Mouse (Mus musculus): ENCODE results near the gene Trabd2b. TPM values are rescaled to one million over a fixed set of nuclear protein-coding genes. Genes with fewer than 3 reads are reported as not detected.

Trabd2b gene
- polyA plus RNA-seq, 1 experiment from 2014 or later, result 0.59 TPM

DNA sequence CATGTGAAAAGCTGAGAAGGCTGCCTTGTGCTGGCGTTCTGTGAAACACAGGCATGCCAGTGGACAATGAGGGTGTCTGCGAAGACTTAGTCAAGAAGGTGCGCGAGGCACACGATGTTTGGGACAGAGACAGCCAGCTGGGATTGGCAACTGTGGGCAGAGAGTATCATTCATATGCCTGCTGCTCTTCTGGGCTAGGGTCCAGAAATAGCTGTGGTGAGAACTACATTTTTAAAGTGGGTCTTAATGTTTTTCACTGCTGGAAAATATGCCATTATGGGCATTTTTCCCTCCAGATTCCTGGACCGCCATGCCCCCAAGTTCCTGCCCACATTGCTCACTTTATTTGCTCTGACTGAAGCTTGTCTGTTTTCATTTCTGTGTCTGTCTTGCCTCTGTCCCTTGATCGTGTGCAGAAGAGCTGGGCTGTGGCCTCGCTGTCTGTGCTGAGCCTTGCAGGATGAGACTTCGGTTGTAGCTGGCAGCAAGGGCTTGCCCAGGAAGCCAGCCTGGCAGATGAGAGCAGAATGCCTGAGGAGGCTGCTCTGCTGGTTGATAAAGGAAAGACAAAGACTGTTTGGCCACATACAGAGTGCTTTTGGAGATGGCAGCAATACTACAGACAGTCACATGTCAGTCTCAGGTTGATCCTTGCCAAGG lies 42.0 kb downstream of the Trabd2b start:
- no peak for ATAC-seq (ENCODE audit: insufficient number of reproducible peaks, insufficient read depth, low FRiP score, low TSS enrichment, low read depth)
- no peak overlapping the region for H3K4me3 ChIP-seq (replicated peaks)
- no peak overlapping the region for H3K4me2 ChIP-seq
- no peaks in the 10 kb centered on the region for H3K9me3 ChIP-seq
- no peaks in the 10 kb centered on the region for H3K36me3 ChIP-seq
- H3K4me1 ChIP-seq (replicated peaks), result no peaks in the 10 kb centered on the region
- 89% methylated on average over 9 of the region's 9 CpGs for WGBS
- H3K9ac ChIP-seq (replicated peaks), result no peak overlapping the region
- no peak overlapping the region for H3K27ac ChIP-seq
- H3K27me3 ChIP-seq, result no peaks in the 10 kb centered on the region

- no peak overlapping the region for H3K4me3 ChIP-seq (replicated peaks)
- WGBS, result 83% methylated on average over 3 of the region's 3 CpGs
- no peaks in the 10 kb centered on the region for H3K9me3 ChIP-seq
- no peak overlapping the region for H3K27ac ChIP-seq
- H3K36me3 ChIP-seq, result no peaks in the 10 kb centered on the region
- no peaks in the 10 kb centered on the region for H3K4me1 ChIP-seq (replicated peaks)
- ATAC-seq (ENCODE audit: insufficient number of reproducible peaks, insufficient read depth, low FRiP score, low TSS enrichment, low read depth), result no peak
- H3K27me3 ChIP-seq, result no peaks in the 10 kb centered on the region
- no peak overlapping the region for H3K4me2 ChIP-seq
- no peak overlapping the region for H3K9ac ChIP-seq (replicated peaks)
Observed at GRCm38 (mm10) chr4:114453101-114453500, 46.6 kb downstream of the Trabd2b start.

DNA sequence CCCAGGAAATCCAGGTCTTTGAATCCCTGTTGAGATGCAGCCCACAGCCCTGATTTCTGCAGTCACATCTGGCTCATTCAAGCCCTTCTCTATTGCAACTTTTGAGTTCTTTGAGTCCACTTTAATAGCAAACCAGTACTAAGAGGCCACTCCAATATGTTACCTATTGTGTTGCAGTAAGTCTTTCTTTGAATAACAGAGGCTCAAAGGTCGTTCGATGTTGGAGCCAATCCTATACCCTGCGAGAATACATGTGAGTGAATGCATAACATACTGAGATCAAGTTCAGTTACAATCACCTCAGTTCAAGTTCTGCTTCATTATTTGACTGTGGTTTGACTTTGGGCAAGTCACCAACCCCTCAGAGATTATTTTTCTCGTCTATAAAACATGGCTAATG lies 47.5 kb downstream of the Trabd2b start:
- H3K4me1 ChIP-seq (replicated peaks), result no peaks in the 10 kb centered on the region
- H3K27me3 ChIP-seq, result no peaks in the 10 kb centered on the region
- no peak overlapping the region for H3K4me2 ChIP-seq
- no peak overlapping the region for H3K27ac ChIP-seq
- ATAC-seq (ENCODE audit: insufficient number of reproducible peaks, insufficient read depth, low FRiP score, low TSS enrichment, low read depth), result no peak
- no peaks in the 10 kb centered on the region for H3K36me3 ChIP-seq
- H3K9me3 ChIP-seq, result no peaks in the 10 kb centered on the region
- H3K4me3 ChIP-seq (replicated peaks), result no peak overlapping the region
- WGBS, result 80% methylated on average over 4 of the region's 4 CpGs
- H3K9ac ChIP-seq (replicated peaks), result no peak overlapping the region

- H3K27me3 ChIP-seq, result no peaks in the 10 kb centered on the region
- H3K9me3 ChIP-seq, result no peaks in the 10 kb centered on the region
- no peak; the same call in 1 of the 2 replicates for ATAC-seq (ENCODE audit: insufficient number of reproducible peaks, insufficient read depth, low FRiP score, low TSS enrichment, low read depth)
- no peak overlapping the region for H3K9ac ChIP-seq (replicated peaks)
- no peak overlapping the region for H3K27ac ChIP-seq
- H3K4me2 ChIP-seq, result no peak overlapping the region
- H3K4me3 ChIP-seq (replicated peaks), result no peak overlapping the region
- H3K36me3 ChIP-seq, result no peaks in the 10 kb centered on the region
- 88% methylated on average over 3 of the region's 3 CpGs for WGBS
- no peaks in the 10 kb centered on the region for H3K4me1 ChIP-seq (replicated peaks)
Observed at GRCm38 (mm10) chr4:114454495-114455186, 48.1 kb downstream of the Trabd2b start.

DNA sequence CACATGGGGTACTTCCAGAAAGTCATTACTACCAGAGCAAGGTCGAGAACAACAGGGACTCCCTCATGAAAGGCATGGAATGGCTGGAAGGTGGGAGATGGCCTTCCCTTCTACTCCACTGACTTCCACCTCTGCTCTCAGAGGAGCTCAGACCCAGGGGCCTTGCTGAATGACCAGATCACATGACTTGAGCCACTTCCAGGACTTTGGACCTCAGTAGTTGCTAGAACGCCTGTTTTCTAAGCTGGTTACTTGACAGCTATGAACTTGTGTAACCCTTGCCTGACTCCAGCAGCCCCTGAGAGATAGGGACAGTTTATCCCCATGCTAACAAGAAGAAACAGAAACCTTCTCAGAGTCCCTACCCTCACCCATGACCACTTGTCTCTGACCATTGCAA lies 50.6 kb downstream of the Trabd2b start:
- H3K9ac ChIP-seq (replicated peaks), result no peak overlapping the region
- peaks cover 13% of the 10 kb centered on the region; the same call in 1 of the 2 replicates for H3K27me3 ChIP-seq
- H3K4me2 ChIP-seq, result no peak overlapping the region
- 81% methylated on average over 2 of the region's 2 CpGs for WGBS
- no peak overlapping the region for H3K27ac ChIP-seq
- H3K4me3 ChIP-seq (replicated peaks), result no peak overlapping the region
- H3K36me3 ChIP-seq, result no peaks in the 10 kb centered on the region
- H3K4me1 ChIP-seq (replicated peaks), result no peaks in the 10 kb centered on the region
- ATAC-seq (ENCODE audit: insufficient number of reproducible peaks, insufficient read depth, low FRiP score, low TSS enrichment, low read depth), result no peak
- H3K9me3 ChIP-seq, result no peaks in the 10 kb centered on the region

GRCm38 (mm10) chr4:114459591-114459990 lies 53.1 kb downstream of the Trabd2b start:
- Histone ChIP-seq H3K4me2 (no peak overlapping the region), H3K27ac (no peak overlapping the region)
- ATAC-seq (ENCODE audit: insufficient number of reproducible peaks, insufficient read depth, low FRiP score, low TSS enrichment, low read depth), result no peak

GRCm38 (mm10) chr4:114460401-114460800 lies 53.9 kb downstream of the Trabd2b start:
- Histone ChIP-seq H3K4me3 (replicated peaks) (no peak overlapping the region), H3K9me3 (no peaks in the 10 kb centered on the region), H3K27me3 (peaks cover 19% of the 10 kb centered on the region), H3K36me3 (no peaks in the 10 kb centered on the region), H3K9ac (replicated peaks) (no peak overlapping the region), H3K27ac (no peak overlapping the region), H3K4me2 (no peak overlapping the region), H3K4me1 (replicated peaks) (no peaks in the 10 kb centered on the region)
- ATAC-seq (ENCODE audit: insufficient number of reproducible peaks, insufficient read depth, low FRiP score, low TSS enrichment, low read depth), result no peak
- WGBS, result 80% methylated on average over 5 of the region's 5 CpGs

More at GRCm38 (mm10) chr4:114459591-114459990, 53.1 kb downstream of the Trabd2b start:
- H3K4me1 ChIP-seq (replicated peaks), result no peaks in the 10 kb centered on the region
- H3K27me3 ChIP-seq, result peaks cover 19% of the 10 kb centered on the region
- no peak overlapping the region for H3K4me3 ChIP-seq (replicated peaks)
- H3K9ac ChIP-seq (replicated peaks), result no peak overlapping the region
- no peaks in the 10 kb centered on the region for H3K36me3 ChIP-seq
- 59% methylated on average over 5 of the region's 5 CpGs for WGBS
- no peaks in the 10 kb centered on the region for H3K9me3 ChIP-seq

- Histone ChIP-seq H3K36me3 (no peaks in the 10 kb centered on the region), H3K27me3 (peaks cover 24% of the 10 kb centered on the region), H3K4me3 (replicated peaks) (no peak overlapping the region), H3K9me3 (no peaks in the 10 kb centered on the region), H3K27ac (no peak overlapping the region), H3K4me1 (replicated peaks) (no peaks in the 10 kb centered on the region), H3K9ac (replicated peaks) (no peak overlapping the region), H3K4me2 (no peak overlapping the region)
- 81% methylated on average over 5 of the region's 5 CpGs for WGBS
- ATAC-seq (ENCODE audit: insufficient number of reproducible peaks, insufficient read depth, low FRiP score, low TSS enrichment, low read depth), result no peak
Observed at GRCm38 (mm10) chr4:114461093-114461492, 54.6 kb downstream of the Trabd2b start.

GRCm38 (mm10) chr4:114465641-114466040 lies 59.1 kb downstream of the Trabd2b start:
- Histone ChIP-seq H3K9me3 (no peaks in the 10 kb centered on the region), H3K4me3 (replicated peaks) (no peak overlapping the region), H3K9ac (replicated peaks) (no peak overlapping the region), H3K36me3 (no peaks in the 10 kb centered on the region), H3K27ac (no peak overlapping the region), H3K4me2 (no peak overlapping the region), H3K27me3 (peaks cover 64% of the 10 kb centered on the region), H3K4me1 (replicated peaks) (0 out of 2 replicates have a peak, but pooled peaks cover 6% of the 10 kb centered on the region)
- ATAC-seq (ENCODE audit: insufficient number of reproducible peaks, insufficient read depth, low FRiP score, low TSS enrichment, low read depth), result no peak
- 52% methylated on average over 2 of the region's 2 CpGs for WGBS

DNA sequence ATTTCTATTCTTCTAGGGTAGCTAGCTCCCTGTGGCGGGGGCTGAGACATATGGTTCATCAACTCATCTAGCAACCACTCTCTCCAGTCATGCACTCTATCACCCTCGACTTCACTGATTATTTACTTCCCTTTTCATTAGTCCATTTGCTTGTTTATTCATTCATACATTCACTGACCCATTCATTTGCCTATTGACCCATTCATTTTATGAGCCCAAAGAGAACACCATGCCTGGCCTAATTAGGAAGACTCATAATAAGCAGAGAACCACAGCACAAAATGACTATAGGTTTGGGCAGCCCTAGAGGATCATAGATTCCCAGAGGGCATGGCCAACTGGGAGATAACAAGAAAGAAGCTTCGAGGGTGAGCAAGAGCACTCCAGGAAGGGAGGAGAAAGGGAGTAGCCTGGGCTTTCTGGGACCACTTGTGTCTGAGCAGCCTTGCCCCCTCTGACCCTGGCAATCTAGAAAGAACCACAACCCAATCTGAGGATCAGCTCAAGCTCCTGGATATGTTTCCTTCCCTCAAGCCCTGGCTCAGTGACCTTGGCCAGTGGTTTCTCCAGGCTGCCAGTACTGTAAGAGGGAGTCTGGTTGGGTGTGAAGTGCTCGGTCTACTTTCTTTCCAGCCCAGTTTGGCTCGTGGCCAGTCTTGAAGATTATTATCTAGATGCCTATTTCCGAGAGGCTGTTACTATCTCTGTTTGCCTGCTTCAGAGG lies 61.0 kb downstream of the Trabd2b start:
- Histone ChIP-seq H3K27ac (no peak overlapping the region), H3K9ac (replicated peaks) (no peak overlapping the region), H3K4me2 (no peak overlapping the region), H3K4me3 (replicated peaks) (no peak overlapping the region), H3K9me3 (no peaks in the 10 kb centered on the region), H3K27me3 (peaks cover 67% of the 10 kb centered on the region), H3K36me3 (no peaks in the 10 kb centered on the region), H3K4me1 (replicated peaks) (peaks cover 13% of the 10 kb centered on the region; the same call in 1 of the 2 replicates)
- WGBS, result 57% methylated on average over 6 of the region's 6 CpGs
- ATAC-seq (ENCODE audit: insufficient number of reproducible peaks, insufficient read depth, low FRiP score, low TSS enrichment, low read depth), result no peak

- Histone ChIP-seq H3K4me3 (replicated peaks) (no peak overlapping the region), H3K9me3 (no peaks in the 10 kb centered on the region), H3K4me1 (replicated peaks) (peaks cover 13% of the 10 kb centered on the region; the same call in 1 of the 2 replicates), H3K9ac (replicated peaks) (no peak overlapping the region), H3K4me2 (no peak overlapping the region), H3K27ac (no peak overlapping the region), H3K27me3 (peaks cover 65% of the 10 kb centered on the region), H3K36me3 (no peaks in the 10 kb centered on the region)
- WGBS, result 46% methylated on average over 7 of the region's 7 CpGs
- no peak for ATAC-seq (ENCODE audit: insufficient number of reproducible peaks, insufficient read depth, low FRiP score, low TSS enrichment, low read depth)
Observed at GRCm38 (mm10) chr4:114468095-114468429, 61.5 kb downstream of the Trabd2b start.
